Mouse (Mus musculus) urinary bladder, adult 2 months (tissue): ENCODE measurements around the gene Itm2c. TPM values are rescaled to one million over a fixed set of nuclear protein-coding genes. Genes with fewer than 3 reads are reported as not detected.

Source experiments
- DNase-seq: peaks from one replicate; pipeline ENCODE4 v3.0.0; 2022; ENCODE audit warnings: low spot score
- polyA plus RNA-seq: library from polyadenylated mRNA; depleted of rRNA; stranded (reverse); fragments of >200 nt; gene quantifications from 2 replicates; pipeline ENCODE4 v1.2.3, GENCODE M21; 2012

Itm2c gene
- polyA plus RNA-seq, 1 experiment: 160 TPM

DNA sequence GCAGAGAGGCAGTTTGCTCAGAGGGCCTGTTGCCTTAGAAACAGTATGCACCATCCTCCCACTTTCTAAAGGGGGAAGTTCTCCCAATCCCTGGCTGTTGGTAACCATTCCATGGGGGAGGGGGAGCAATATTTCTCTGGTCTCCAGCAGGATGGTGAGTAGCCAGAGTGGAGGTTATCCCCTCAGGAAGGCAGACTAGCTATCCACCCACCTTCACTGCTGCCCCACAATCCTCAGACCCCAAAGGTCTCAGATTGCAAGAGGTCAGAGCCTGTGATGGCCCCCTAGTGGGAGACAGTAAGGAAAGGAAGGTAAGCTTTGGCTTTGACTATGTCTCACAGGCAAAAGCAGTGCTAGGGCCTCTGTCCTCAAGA lies 5.3 kb downstream of the Itm2c start:
- no peak for DNase-seq

DNA sequence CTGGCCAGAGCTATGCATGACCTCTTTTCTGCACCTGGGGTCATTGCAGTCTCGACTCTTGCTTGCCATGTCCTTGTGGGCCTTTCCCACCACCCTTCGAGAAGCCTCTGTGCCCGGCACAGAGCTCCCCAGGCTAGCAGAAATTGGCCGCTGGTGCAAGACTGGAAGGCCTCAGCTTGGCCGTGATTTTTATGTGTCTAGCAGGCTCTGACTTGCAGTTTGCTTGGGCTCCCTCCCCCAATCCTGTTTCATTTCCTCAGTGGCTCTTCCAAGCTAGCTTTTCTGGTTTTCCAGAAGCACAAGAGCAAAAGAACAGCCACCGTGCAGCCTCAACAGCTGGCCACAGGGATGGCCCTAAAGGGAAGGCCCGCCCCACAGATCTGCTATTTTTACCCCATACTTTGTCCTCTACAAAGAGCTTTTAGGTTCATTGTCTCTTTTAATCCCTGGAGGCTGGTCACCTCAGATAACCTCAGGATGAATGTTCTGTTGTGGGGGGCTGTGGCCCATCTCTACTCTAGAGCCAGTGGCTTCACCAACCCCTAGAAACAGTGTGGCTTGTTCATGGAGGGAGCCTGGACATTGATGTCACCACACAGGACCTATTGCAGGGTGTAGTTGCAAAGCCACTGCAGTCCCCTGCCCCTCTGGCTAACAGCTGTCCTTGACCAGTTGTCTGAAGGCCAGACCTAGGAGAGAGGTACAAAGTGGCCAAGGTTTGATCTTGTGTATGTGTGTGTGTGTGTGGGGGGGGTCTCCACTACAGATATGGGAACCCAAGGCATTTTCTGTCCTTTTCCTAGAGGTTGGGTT lies 6.6 kb downstream of the Itm2c start:
- no peak for DNase-seq

DNA sequence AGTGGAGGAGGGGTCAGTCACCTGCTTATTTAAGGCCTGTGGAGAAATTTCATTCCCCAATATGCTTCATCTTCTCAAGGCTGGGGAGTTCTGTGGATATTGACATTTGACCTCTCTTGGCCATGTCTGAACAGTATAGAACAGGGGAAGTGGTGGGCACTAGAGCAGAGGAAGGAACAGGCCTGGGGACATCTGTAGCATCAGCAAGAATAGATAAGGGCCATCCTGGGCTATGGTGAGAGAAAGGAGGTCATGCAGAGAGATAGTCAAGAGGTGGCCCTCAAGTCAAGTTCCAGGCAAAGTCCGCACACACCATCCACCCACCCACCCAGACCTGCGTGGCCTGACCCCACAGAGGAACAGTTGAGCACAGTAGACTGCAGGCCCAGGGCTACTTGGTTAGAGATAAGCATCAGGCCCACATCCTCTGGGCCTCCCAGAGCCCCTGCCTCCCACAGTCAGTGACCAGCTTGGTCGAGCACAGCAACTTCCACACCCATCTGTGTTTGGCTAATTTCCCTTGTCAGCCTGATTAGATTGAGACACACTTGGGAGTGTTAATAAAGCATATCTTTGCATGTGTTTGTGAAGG lies 7.5 kb downstream of the Itm2c start:
- no peak for DNase-seq

DNA sequence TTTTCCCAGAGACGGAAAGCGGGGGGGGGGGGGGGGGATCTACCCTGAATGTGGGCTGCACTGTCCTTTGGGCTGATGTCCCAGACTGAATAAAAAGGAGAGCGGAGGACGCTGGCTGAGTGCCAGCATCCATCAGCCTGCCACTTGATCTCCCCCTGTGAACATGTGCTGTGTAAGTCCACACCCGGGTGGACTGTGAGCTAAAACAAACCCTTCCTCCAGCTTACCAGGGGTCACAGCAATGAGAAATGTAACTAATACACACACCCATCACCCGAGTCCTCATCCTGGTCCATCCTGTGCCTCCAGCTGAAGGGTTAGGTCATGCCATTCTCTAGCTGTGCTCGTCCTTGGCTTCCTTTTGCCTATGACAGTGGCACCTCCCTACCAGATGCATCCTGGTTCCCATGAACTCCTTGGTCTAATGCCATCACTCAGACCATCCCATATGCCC lies 8.1 kb downstream of the Itm2c start:
- DNase-seq: no peak

DNA sequence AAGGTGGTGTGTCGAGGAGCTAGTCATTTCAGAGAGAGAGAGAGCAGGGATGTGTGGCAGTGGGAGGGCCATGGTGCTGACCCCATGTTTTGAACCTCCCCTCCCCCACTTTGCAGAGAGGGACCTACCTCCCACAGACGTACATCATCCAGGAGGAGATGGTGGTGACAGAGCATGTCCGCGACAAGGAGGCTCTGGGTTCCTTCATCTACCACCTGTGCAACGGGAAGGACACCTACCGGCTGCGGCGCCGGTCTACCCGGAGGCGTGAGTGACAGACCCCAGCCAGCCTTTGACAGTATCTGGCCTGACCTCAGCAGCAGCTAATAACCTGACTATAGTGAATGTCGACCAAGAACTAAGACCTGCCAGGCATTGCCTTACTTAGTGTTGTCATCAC lies 12.8 kb downstream of the Itm2c start:
- no peak for DNase-seq

DNA sequence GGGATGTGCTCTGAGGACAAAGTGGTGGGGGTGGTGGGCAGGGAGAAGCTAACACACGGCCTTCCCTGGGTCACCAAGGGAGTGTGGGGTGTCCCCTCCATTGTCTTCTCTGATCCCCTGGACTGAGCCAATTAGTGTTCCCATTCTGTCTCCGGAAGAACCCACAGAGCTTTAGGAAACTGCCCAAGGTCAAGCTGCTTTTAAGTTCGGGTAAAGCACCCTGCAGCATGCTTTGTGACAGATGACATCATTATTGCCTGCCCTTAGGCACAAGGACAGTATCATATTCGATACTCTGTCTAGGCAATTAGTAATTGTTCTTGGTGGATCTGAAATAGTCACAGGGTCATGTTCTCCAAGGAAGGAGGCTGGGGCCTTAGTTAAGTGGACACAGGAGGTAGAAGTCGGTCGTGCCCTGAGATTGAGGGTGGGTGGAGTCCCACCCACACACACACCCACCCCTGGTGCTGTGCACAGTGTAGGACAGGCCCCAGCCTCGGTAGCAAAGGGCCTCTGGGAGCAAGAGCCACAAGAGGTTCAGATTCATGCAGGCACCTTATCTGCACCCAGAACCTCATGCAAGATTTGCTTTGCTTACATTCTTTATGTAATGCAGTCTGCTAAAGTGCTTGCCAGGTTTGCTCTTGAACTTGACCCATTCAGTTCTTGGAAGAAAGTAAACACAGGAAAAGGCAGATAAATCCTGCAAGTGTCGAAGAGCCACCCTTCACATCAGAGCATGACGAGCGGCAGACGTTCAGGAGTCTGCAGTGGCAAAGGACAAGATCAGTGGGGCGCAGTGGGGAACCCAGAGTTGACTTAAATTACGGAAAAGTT lies 14.9 kb downstream of the Itm2c start:
- no peak for DNase-seq

DNA sequence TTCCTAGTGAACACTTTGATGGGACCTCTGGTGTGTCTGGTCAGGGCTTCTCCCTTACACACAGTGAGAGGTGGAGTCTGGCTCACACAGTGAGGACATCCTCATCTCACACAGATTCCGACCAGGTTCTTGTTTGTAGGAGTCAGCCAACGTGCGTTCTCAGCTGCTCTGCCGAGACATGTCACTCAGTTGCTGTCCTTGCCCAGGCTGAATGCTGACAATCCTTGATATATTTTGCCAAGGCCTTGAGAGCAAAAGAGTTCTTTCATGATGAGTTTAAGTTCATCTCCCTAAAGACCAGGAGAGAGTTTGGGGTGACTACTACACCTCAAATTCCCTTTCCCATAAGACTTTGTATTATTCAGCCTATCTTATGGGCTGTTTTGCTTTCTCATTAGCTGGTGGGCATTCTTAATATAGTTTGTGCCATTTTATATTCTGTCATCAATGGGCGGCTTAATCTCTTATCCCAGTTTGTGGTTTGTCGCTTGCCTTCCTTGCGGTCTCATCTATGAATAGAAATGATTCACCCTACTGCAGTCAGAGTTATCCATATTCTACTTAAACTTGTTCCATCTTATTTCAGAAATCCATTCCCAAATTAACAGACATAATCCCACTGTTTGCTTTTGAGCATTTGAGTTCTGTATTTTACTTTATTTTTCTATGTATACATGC lies 19.1 kb downstream of the Itm2c start:
- no peak for DNase-seq

DNA sequence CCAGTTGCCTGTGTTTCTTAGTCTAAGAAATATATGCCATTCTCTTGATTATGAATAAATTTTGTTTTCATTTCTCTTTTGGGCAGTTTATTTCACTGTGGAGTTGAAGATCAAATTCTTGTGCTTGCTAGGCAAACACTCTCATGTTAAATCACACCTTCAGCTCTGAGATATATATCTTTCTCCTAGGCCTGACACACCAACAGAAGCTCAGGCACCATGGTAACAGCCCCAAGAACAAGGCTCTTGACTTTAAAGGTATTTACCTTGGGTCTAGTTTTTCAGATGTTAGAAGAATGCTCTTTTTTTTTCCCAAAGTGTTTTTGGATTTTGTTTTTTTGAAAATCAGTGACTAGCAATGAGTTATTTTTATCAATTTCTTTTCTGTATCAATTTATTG lies 21.8 kb downstream of the Itm2c start:
- no peak for DNase-seq

DNA sequence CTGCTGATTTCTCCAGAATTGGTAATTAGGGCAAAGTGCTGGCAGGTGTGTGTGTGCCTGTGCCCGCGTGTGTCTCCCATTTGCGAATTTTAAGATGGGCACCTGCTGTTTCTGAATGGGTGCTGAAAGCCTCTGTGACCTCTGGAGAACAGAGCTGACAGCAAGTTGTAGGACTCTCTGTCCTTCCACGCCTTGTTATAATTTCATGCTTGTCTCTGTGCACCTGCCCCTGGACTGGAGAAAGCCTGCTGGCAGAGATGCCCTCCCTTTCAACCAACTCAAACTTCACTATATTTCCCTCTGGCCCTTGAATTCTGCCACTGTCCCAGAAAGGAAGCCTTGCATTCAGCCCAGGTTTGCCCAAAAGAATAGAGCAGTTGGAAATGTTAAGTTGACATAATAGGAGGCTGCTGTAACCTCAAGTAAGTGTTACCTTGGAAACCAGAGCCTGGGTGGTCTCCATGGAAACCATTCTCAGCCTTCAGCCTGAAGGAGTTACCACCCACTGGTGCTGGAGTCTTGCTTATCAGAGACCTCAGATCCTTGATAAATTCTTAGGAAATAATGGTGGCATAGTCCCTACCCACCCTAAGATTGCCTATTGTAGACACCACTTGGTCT lies 22.9 kb downstream of the Itm2c start:
- no peak for DNase-seq

DNA sequence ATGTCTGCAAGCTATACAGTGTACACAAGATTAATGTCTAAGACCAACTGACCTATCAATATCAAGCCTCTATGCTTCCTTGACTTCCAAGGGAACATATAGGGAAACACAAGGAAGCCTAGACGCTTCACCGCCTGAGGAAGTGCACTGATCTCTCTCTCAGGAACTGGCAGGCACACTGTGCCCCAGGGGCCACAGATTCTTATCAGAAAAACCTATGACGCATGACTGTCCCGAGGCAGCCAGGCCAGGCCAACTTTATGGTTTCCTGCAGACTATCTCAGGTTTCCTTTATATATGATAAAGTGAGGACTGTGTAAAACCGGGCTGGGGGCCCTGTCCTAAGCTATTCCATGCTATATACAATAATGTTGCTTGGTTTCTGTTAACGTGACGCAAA lies 25.5 kb downstream of the Itm2c start:
- DNase-seq: no peak

DNA sequence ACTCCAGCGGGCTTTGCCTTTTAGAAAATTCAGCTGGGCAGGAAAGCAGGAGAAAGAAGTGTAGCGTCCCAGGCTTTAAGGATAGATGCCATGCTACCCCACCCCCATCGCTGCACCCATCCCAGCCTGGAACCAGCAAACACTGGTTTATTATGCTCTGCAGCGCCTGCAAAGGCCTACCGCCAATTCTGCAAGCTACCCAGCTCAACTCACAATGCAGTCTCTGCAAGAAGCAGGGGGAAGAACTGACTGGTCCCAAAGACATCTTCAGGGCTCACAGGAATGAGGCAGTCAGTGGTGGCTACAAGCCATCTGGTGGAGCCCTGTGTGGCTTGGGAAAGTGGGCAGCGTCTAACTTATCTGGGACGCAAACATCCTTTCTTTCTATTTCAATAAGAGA lies 27.6 kb downstream of the Itm2c start:
- no peak for DNase-seq

DNA sequence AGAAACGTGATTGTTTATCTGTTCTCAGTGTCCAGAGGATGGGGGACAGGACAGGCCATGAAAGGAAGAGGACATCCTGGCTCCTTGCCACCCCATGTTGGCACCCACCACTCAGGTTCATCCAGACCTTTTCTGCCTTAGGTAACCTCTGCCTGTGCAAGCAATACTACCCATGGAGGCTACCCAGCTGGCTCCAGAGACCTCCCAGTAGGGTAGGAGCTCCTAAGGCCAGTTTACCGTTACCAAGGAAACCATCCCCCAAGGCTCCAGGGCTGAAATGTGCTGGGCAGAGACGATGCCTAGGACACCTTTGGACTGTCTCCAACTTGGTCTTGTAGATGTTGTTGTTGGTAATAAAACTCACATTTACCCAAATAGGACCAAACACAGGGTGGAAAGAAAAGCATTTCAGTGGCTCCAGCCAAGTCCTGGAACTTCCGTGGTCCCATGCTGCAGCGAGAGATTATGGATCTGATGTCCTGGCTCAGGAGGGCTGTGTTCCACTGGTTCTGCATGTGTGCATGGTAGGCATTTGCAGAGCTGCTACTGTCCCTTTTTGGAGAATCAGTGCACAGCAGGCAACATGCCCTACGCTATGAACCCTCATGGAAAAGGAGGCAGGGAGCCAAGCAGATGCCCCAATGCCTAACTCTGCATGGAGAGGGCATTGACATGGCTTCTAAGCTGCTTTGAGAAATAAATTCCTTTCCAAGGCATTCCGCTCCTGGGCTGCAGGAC lies 28.2 kb downstream of the Itm2c start:
- DNase-seq: no peak

DNA sequence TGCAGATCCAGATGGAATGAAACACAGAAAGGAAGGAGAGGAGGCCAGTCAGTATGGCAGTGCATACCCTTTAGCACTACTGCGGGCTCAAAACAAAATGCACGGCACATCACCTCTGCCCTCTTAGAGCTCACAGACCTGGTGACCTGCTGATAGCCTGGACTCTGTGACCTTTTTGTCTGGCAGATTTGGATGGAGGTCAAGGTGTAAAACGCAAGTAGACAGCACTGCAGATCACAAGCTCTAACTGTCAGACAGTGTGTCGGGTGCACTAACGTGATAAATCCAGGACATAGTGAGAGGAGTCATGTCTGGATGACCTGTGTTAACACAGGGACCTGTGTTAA lies 28.8 kb downstream of the Itm2c start:
- no peak for DNase-seq

DNA sequence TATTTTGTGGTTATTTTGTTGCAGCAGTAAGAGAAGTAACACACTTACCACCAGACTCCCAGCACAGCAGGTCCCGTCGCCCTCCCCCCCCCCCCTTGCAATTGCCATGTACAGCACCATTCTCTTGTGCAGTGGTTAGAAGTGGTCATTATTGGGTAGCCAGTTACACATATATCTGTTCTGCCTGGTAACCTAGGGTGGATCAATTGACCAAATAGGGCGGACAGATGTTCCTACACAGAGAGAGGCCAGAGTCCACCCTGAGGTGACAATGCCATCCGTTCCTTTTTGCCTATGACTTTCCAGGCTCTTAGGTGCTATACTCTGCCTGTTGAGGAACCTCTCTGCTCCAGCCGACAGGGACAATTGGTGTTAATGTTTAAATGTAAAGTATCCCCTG lies 31.1 kb downstream of the Itm2c start:
- no peak for DNase-seq

DNA sequence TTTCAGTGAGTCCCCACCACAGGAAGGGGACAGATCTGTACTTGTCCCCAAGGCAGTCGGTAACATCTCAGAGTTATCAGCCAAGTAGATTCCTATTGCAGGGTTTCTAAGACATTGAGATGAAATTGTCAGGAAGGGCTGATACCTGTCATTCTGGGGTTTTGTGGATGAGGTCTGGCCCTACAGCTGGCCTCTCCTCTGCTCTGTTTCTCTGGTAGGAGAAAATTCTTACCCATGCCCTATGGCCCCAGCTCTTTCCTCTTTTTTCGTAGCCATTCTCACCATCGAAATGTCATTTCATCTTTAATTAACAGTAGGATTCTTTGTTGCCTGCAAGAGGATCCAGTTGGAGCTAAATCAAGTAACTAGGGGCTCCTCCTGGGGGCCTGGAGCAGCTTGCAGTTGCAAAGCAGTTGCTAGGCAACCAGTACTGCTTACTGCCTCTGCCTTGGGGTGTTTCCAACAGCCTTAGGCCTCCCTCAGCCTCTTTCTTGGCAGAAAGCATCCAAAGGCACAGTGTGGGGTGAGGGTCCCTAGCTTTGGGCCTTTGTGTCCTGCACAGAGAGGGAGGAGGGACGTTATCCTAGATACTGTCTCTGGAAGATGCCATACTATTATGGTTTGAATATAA lies 34.1 kb downstream of the Itm2c start, which contains the start of gene 4933407L21Rik:
Gene 4933407L21Rik, plus strand, starts transcription at position 427 of the 631 bp plus-strand sequence.
- DNase-seq: no peak

DNA sequence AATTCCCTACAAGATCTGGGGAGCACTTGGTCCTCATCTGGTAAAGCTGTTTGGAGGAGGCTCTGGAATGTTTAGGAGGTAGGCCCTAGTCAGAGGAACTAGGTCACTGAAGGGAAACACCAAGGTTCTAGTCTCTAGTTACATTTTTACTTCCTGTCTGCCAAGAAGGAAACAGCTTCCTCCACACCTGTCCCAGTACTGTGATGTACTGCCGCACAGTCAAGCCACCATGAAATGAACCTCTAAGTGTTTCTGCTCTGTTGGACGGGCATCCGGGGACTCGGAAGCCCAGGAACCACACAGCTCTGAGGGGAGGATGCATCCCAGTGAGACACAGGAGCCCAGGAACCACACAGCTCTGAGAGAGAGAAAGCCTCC lies 34.6 kb downstream of the Itm2c start:
- DNase-seq: no peak

DNA sequence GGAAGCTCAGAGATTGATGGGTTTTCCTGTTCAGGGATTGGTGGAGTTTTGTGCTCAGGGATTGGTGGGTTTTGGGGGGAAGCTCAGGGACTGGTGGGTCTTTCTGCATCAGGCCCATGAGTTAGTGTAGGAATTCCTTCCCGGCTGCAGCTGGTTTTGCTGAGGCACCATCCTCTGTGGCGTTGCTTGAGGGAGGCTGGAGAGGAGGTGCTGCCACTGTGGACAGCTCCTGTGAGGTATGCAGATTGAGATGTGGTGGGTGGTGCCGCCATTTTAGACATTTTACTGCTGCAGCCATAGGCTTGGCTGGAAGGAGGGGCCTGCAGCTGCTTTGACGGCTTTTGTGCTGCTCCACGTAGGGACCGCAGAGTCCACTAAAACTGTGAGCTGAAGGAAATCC lies 35.3 kb downstream of the Itm2c start:
- DNase-seq: no peak

DNA sequence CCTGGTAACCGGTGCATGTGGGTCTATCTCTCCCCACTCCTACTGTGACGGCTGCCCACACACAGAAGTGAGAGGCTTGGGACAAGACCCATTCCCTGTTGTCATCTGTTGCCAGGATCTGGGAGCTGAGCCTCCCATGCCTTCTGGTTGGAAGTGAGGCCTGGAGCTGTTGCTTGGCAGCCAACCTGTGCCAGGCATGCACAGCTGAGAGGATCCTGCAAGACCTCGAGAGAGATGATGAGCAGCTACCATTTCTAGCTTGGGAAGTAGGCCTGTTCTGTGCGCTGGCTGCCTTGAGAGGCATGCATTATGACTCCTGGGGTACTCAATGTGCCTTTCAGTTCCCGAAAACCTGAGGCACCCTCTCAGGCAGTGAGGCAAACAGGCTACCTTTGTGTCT lies 37.1 kb downstream of the Itm2c start:
- no peak for DNase-seq

DNA sequence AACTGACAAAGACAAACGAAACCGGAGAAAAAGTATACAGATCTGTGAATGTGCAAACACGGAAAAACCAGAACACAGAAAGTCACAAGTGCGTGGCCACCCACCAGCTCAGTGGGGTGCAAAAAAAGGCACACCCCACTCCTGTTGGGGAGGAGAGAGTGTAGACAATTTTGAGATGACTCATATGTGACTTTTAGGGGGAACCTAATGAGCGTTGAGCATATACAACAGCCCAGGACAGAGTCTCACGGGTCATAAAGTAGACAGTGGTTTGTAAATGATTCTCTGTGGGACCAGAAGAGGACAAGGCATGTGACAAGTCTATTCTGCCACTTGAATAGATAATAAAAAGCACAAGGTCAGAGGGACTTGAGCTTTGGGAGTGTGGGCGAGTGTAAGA lies 39.1 kb downstream of the Itm2c start:
- DNase-seq: no peak

DNA sequence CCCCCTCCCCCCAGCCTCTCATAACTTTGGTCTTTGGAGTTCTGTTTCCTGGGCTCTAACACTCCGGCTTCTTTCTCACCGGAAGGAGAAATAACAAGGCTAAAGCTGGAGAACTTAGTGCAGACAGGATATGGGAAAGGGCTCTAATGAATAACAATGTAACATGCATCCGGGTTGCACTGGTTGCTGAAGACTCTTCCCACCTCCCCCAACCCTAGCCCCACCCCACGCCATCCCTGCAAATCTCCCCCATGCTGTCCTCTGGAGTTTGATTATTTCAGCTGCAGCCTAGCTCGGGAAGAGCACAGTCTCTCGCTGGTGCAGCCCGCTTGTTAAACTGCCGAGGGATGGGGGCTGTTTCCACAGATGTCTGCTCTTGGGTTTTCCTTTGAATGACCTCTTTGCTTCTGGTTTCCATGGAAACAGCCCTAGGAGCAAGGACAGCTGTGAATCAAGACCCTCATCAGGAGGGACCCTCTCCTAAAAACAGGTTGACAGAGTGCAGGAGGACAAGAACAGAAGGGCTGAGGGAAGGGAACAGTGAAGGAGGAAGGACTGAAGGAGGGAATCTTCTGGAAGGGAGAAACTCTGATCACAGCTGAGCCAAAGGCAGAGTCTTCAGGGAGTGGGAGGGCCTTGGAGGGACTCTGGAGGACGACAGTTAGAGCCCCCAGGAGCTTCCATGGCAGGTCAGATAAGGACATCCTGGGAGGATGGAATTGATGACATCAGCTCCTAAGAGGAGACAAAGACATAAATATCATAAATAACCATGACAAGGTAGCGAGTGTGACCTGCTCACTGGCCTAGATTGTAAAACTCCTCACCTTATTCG lies 39.8 kb downstream of the Itm2c start:
- no peak for DNase-seq
